Comparison of ENCODE assay signal across 8 mouse cellular contexts in the genomic region with DNA sequence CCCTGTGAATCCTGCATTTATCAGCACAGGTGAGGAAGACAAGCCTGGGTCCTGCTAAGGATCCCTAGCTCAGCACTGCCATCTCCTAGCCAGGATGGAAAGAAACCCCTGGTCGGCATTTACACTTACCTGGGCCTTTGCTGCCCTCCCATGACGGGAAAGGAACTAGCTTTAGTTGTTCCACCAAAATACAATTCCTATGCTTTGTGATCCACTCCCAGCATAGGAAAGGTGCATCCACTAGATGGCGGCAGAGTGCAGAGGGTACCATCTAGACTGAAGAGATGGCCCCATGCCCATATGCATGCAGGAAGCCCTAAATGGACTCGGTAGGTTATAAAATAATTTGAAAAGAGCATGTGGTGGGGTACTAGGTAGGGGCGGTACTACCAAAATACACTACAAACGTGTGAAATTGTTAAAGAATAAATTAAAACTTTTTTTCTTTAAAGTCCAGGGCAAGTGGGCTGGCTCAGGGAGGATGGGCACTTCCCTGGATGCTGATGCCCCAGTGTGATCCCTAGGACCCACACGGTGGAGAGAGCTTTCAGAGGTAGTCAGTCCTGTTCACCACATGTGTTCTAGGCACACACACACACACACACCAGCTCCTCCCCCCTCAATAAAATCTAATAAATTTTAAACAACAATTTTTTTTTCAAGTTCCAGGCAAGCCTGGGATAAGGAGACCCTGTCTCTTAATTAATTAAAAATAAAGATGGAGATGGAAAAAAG. TPM values are rescaled to one million over a fixed set of nuclear protein-coding genes. Genes with fewer than 3 reads are reported as not detected.
DNase-seq lines count a peak whose midpoint lies in the region; ATAC-seq and TF ChIP-seq lines count a peak whose summit lies in the region.

No protein-coding gene starts in this region.

- no peaks in the 10 kb centered on the region for H3K4me1 ChIP-seq in lung, postnatal 0 days (ENCODE audit: insufficient read depth, low read depth, low read length)

- TF ChIP-seq EP300 in lung, postnatal 0 days (IDR thresholded peaks at IDR 0.05), result peak; percentile 31; the same call in 1 of the 2 replicates

- H3K27ac ChIP-seq in lung, postnatal 0 days (ENCODE audit: low read length), result no peak overlapping the region

- no peak overlapping the region for H3K4me3 ChIP-seq in lung, postnatal 0 days (ENCODE audit: low read depth, low read length)

- TF ChIP-seq CTCF in lung, postnatal 0 days (IDR thresholded peaks at IDR 0.05), result peak; percentile 97

- 0 out of 2 replicates have a peak, but pooled peaks cover 2% of the 10 kb centered on the region for H3K9me3 ChIP-seq in lung, postnatal 0 days (ENCODE audit: low read length)

- WGBS in lung, postnatal 0 days, result 14% methylated on average over 7 of the region's 7 CpGs

- DNase-seq in Muller cell, postnatal 12 days (ENCODE audit: inconsistent ontology term), result peak; percentile 61
- peak; percentile 74 for DNase-seq in cerebellum, adult 8-10 months
- DNase-seq in forelimb bud, embryonic 11.5 days (ENCODE audit: low read depth, low spot score), result peak; percentile 79
- DNase-seq in layer of hippocampus, adult 8-10 months (ENCODE audit: low spot score in 2 of 2), result peak; percentile 67 to 82
- peak; percentile 92 for DNase-seq in lung, postnatal 0 days (ENCODE audit: low spot score)
- DNase-seq in retina, embryonic 14.5 days (ENCODE audit: low spot score), result peak; percentile 87
- DNase-seq in thymus, postnatal 14 days, result peak; percentile 97

- no peak overlapping the region for H3K9ac ChIP-seq in lung, postnatal 0 days (replicated peaks; ENCODE audit: low read depth)

- peak; percentile 79 to 87 for ATAC-seq in hematopoietic stem cell, adult 5-6 weeks (replicated peaks in 1 of 2; ENCODE audit: insufficient read depth in 1 of 2, low FRiP score in 2 of 2, low TSS enrichment in 1 of 2, low read depth in 1 of 2, poor library complexity in 2 of 2, severe bottlenecking in 2 of 2)
- ATAC-seq in lung, postnatal 0 days, result peak; percentile 71

- no peak overlapping the region for H3K4me2 ChIP-seq in lung, postnatal 0 days (replicated peaks; ENCODE audit: low read depth, low read length)

- peaks cover 29% of the 10 kb centered on the region for H3K36me3 ChIP-seq in lung, postnatal 0 days (ENCODE audit: insufficient read depth, low read length)

- no peaks in the 10 kb centered on the region for H3K27me3 ChIP-seq in lung, postnatal 0 days (replicated peaks; ENCODE audit: insufficient read depth, low read length)

RNA-seq across cellular contexts. Expression of a gene that starts 14.7 kb away (rescaled TPM):
- total RNA-seq in hematopoietic stem cell, adult 5-6 weeks (2017), result 74.8 and 92.1 TPM in 2 replicates
- total RNA-seq in layer of hippocampus, adult 8-10 months (2022), result 100 to 1,000 TPM; 107 to 132 (median 119) TPM
- 420 and 466 TPM in 2 replicates for polyA plus RNA-seq in lung, postnatal 0 days (2015; fragmentation: Nextera tagmentation; extraction: Ambion mirVana)

RNA-seq across cellular contexts. Expression of a gene that starts 14.8 kb away (rescaled TPM):
- 43.5 and 53.3 TPM in 2 replicates for total RNA-seq in hematopoietic stem cell, adult 5-6 weeks (2017)
- 10 to 100 TPM; 51.6 to 78.9 (median 60.2) TPM for total RNA-seq in layer of hippocampus, adult 8-10 months (2022)
- polyA plus RNA-seq in lung, postnatal 0 days (2015; fragmentation: Nextera tagmentation; extraction: Ambion mirVana), result 77.8 and 81.2 TPM in 2 replicates

RNA-seq across cellular contexts. Expression of a gene that starts 45.6 kb away (rescaled TPM):
- total RNA-seq in hematopoietic stem cell, adult 5-6 weeks (2017), result 0.13 TPM in 1 of 2 replicates, not detected in the other
- total RNA-seq in layer of hippocampus, adult 8-10 months (2022), result not detected
- 0.04 TPM in 2 replicates for polyA plus RNA-seq in lung, postnatal 0 days (2015; fragmentation: Nextera tagmentation; extraction: Ambion mirVana)
